Mouse (Mus musculus): ENCODE measurements at regions not wholly inside any gene's neighbourhood (a gene's known extent, or its start where the extent isn't known, plus 50 kb on each side); places are given as distances from the start of the nearest gene placed in this dataset.

DNA sequence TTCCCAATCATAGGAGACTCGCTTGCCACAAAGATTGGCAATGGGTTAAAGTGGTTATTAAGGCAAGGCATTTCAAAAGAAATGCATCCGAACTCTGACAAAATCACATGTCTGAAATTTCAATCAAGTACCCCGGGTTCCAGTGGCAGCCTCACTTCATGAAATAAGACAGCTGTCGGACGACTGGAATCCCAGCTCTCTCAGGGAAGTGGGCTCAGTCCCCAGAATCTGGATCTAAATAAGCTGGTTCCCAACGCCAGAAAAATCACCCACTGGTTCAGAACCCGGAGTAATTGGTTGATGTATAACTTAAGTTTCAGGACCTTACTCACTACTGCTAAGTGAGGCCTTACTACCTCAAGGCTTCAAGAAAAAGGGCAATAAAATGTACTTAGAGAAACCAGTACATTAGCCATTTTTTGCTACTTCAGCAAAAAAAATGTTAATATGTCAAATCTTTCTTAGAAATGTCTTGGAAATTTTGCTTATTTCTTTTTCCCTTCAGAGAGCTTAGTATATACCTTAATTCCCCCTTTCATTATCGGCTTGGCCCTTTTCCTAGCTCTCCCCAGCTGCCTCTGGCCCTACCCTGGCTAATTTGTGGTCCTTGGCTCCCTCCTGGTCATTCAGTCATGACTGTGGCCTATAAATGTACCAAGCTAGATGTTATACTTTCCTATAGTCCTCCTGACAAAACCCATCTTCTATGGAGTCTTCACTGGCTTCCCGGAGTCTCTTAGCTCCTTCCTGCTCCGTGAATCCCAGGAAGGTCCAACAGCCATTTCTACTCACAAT lies 562.1 kb upstream of the Zeb2 start:
- DNase-seq (ENCODE audit: extremely low read depth, insufficient read length, low spot score) = no peak

GRCm38 (mm10) chr2:45678685-45679084 lies 561.5 kb upstream of the Zeb2 start:
- DNase-seq (ENCODE audit: extremely low read depth, insufficient read length, low spot score) = no peak

DNA sequence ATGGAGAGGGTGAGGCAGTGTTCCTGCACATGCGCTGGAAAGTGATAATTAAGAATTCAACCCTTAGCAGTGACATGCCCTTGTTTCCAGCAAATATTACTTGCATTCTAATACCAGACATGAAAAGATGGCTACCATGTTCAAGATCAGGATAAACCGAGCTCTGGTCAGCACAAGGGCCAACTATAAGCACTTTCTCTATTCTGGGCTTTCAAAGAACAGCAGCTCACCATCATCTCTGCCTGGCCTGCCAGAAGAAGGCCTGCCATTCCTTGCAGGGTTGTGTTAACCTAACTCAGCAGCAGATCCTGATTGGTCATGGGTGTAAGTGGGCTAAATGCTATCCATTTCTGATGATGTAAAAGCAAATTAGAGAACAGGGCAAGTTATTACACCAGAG lies 558.6 kb upstream of the Zeb2 start:
- no peak for DNase-seq (ENCODE audit: extremely low read depth, insufficient read length, low spot score)

- DNase-seq (ENCODE audit: extremely low read depth, insufficient read length, low spot score) = no peak
Measured at GRCm38 (mm10) chr2:45656011-45656410, 538.8 kb upstream of the Zeb2 start.

DNA sequence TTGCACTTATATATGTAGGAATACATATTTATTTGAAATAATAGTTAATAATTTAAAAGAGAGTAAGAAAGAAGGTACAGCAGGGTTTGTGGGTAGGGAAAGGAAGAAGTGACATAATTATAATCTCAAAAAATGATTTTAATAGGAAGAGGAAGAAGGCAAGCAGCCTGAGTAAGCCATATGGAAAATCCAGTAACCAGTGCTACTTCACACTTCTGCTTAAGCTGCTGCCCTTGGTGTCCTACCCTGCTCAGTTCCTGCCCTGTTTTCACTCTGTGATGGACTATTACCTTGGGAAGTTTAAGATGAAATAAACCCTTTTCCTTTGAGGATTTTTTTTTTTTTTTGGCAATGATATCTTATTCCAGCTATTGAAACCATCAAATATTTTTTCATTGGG lies 537.5 kb upstream of the Zeb2 start:
- DNase-seq (ENCODE audit: extremely low read depth, insufficient read length, low spot score) = no peak

- DNase-seq (ENCODE audit: extremely low read depth, insufficient read length, low spot score) = no peak
Measured at GRCm38 (mm10) chr2:45652977-45653376, 535.8 kb upstream of the Zeb2 start.

- DNase-seq (ENCODE audit: extremely low read depth, insufficient read length, low spot score) = no peak
Measured at GRCm38 (mm10) chr2:45650271-45650985, 533.2 kb upstream of the Zeb2 start.

DNA sequence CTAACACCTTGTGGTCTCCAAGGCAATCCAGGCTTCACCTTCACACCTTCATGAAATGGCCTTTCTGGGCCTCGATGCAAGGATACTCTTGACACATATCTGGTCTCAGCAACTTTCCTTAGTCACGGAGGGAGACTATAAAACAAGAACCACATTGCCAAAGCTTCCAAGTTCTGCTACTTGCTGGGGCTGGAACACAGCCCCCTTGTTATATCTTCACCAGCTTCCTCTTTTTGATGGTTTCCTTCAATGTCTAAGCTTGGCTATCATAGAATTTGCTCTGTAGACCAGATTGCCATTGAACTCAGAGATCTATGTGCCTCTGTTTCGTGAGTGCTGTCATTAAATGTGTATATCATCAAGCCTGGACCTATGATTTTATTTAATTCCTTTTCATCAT lies 530.7 kb upstream of the Zeb2 start:
- DNase-seq (ENCODE audit: extremely low read depth, insufficient read length, low spot score) = no peak

DNA sequence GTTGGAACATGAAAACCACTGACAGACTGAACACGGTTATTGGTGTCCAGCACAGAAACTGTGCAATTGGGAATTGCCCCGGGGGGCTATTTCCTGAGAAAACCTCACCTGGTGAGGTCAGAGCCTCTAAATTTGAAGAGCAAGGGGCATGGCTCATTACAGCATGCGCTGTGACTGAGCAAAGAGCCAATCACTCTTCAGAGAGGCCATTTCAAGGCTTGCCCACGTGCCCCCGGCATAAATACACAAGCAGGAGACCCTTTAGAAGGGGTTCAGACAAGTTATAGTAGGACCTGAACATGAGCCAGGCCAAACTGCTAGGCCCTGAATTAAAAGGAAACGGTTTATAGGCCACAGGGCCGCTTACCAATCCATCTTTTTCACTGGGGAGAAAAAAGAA lies 512.9 kb upstream of the Zeb2 start:
- no peak for DNase-seq (ENCODE audit: extremely low read depth, insufficient read length, low spot score)

GRCm38 (mm10) chr2:45629616-45630015 lies 512.4 kb upstream of the Zeb2 start:
- no peak for DNase-seq (ENCODE audit: extremely low read depth, insufficient read length, low spot score)

- DNase-seq (ENCODE audit: extremely low read depth, insufficient read length, low spot score) = no peak
Measured at GRCm38 (mm10) chr2:45623056-45623455, 505.9 kb upstream of the Zeb2 start.

- DNase-seq (ENCODE audit: extremely low read depth, insufficient read length, low spot score) = no peak
Measured at GRCm38 (mm10) chr2:45608926-45609325, 491.7 kb upstream of the Zeb2 start.

DNA sequence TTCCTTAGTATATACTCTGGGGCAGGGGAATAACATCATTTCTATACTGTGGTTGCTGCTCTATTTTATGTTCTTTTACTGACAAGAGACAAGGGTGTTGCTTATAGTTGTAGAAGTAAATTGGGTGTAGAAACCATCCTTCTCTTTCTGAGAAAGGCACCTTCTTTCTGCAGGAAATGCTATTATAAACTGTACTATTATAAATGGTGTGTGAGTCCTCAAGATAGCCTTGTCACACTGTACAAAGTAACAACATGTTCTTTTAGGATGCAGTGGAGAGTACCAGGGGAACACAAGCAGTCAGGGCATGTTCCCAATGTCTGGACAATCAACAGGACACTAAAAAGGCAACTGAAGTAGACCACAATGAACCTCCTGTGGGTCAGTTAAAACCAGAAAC lies 490.2 kb upstream of the Zeb2 start:
- DNase-seq (ENCODE audit: extremely low read depth, insufficient read length, low spot score) = no peak

GRCm38 (mm10) chr2:45601332-45601900 lies 484.2 kb upstream of the Zeb2 start:
- no peak for DNase-seq (ENCODE audit: extremely low read depth, insufficient read length, low spot score)

DNA sequence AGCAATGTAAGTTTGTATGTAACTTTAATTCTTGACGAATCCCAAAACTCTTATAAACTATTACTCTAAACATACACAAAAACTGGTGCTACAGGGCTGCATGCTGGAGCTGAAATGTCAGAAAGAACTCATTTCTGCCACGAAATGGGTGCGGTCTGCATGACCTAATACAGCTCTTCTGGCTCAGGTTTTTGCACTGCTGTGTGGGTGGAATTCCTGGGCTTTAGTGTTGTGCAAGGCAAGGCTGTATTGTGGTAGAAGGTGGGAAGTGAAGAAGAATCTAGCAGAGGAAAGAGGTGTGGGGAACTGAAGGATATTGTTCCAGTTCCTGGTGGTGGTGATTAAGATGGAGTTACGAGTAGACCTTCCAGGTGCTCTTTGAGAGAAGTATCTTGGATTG lies 476.6 kb upstream of the Zeb2 start:
- peak; percentile 26 for DNase-seq (ENCODE audit: extremely low read depth, insufficient read length, low spot score)

- no peak for DNase-seq (ENCODE audit: extremely low read depth, insufficient read length, low spot score)
Measured at GRCm38 (mm10) chr2:45590980-45591379, 473.8 kb upstream of the Zeb2 start.

DNA sequence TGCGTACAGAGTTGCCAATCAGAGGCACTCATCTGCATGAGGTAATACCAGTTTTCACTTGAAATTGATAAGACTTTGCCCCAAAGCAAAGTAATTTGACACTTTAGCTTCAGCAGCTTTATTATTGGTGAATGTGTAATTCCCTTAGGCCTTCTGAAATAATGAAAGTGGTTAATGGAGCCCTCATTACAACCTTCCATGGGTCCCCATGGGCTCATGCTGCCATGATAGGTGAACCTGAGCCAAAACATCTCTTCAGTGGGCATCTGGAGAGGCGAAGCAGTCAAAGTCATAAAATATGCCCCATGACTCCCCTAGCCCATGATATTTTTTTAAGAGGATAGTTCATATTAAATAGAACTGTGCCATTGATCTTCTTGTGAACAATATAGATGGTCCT lies 471.1 kb upstream of the Zeb2 start:
- no peak for DNase-seq (ENCODE audit: extremely low read depth, insufficient read length, low spot score)

DNA sequence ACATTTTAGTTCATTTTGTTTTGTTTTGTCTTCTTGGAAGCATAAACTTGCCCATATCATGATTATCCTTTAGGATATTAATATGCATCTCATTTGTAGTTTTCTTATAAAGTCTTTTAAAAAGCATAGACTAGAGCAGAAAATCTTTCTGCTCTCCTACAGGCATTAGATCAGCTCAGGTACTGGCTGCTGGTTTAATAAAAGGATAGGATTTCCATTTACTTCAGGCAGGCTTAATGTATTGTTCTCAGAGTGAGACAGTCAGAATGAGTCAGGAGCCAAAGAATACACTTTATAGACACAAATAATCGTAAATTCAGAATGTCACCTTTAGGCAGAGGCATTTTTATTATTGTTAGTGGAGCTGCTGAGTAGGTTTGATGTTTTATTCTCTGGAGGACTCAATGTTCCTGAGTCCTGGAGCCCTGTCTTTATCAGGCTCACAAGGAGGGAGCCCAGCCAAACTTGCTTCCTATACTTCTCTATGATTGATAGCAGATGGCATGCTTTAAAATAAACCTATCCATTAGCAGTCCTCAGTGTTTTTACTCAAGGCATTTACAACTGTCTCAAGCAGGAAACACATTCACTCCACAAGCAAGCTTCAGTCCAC lies 469.5 kb upstream of the Zeb2 start:
- no peak for DNase-seq (ENCODE audit: extremely low read depth, insufficient read length, low spot score)

- DNase-seq (ENCODE audit: extremely low read depth, insufficient read length, low spot score) = no peak
Measured at GRCm38 (mm10) chr2:45581549-45581925, 464.3 kb upstream of the Zeb2 start.

GRCm38 (mm10) chr2:45580838-45581548 lies 463.8 kb upstream of the Zeb2 start:
- DNase-seq (ENCODE audit: extremely low read depth, insufficient read length, low spot score) = peak; percentile 59

DNA sequence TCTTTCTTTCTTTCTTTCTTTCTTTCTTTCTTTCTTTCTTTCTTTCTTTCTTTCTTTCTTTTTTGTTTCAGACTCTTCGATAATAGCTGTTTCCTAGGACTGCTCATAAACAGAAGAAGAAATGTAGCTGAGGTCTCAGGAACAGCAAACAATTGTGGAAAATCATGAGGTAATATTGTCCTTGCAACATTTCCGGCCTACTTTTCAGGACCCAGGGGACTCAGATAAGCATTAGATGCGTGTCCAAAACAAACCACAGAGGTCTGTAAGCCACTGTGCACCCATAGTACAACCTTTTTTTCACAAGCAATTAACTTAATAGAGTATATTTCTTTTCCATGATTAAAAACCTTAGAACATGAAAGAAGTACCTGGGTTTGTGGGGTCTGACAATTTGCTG lies 455.7 kb upstream of the Zeb2 start:
- DNase-seq (ENCODE audit: extremely low read depth, insufficient read length, low spot score) = no peak

Data from 3134 (cell line).